Mouse (Mus musculus): ENCODE results near the gene Atp1a3.

- TF ChIP-seq CHD2 (IDR thresholded peaks at IDR 0.05; ENCODE audit: low read depth, low read length) (no peak), HCFC1 (IDR thresholded peaks at IDR 0.05; ENCODE audit: borderline replicate concordance, insufficient read depth, low read length) (no peak), MAFK (IDR thresholded peaks at IDR 0.05; ENCODE audit: insufficient read depth, low read depth, low read length) (no peak)
Observed at GRCm38 (mm10) chr7:24969805-24970204, 36.0 kb downstream of the Atp1a3 start.

Data from ES-E14 (cell line).